In the genomic region with DNA sequence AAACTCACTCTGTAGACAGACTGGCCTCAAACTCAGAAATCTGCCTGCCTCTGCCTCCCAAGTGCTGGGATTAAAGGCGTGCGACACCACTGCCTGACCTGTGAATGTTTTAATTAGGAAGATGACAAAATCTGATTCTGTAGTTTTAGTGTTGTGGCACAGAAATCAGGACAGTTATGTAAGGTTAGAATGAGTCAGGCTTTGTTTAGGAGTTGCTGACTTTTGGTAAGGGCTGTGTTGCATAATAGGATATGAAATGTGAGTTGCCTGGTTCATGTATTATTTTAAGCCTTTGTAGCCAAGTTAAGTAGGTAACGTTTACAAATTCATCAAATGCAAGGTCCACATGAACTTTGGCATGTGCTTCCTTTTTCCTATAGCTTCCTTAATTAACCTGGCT, we compare ENCODE assay signal across 8 mouse cellular contexts. TPM values are rescaled to one million over a fixed set of nuclear protein-coding genes. Genes with fewer than 3 reads are reported as not detected.
DNase-seq lines count a peak whose midpoint lies in the region; ATAC-seq and TF ChIP-seq lines count a peak whose summit lies in the region.

No protein-coding gene starts in this region.

- no peak for ATAC-seq in kidney, postnatal 0 days (replicated peaks; ENCODE audit: low FRiP score, low read depth)
- no peak for ATAC-seq in embryonic facial prominence, embryonic 15.5 days (ENCODE audit: insufficient number of reproducible peaks, low FRiP score, low TSS enrichment, low read depth)
- ATAC-seq in limb, embryonic 12.5 days (ENCODE audit: insufficient number of reproducible peaks, insufficient read depth, low FRiP score, low TSS enrichment, low read depth), result no peak
- ATAC-seq in neural tube, embryonic 14.5 days (ENCODE audit: low read depth), result no peak

- H3K36me3 ChIP-seq in kidney, postnatal 0 days (ENCODE audit: insufficient read depth, low read length), result 0 out of 2 replicates have a peak, but pooled peaks cover 7% of the 10 kb centered on the region
- peaks cover 16% of the 10 kb centered on the region for H3K36me3 ChIP-seq in embryonic facial prominence, embryonic 15.5 days
- H3K36me3 ChIP-seq in limb, embryonic 12.5 days, result peaks cover 21% of the 10 kb centered on the region
- peaks cover 5% of the 10 kb centered on the region for H3K36me3 ChIP-seq in neural tube, embryonic 14.5 days (ENCODE audit: control insufficient read depth, insufficient read depth, low read length)

- TF ChIP-seq CTCF in kidney, postnatal 0 days (IDR thresholded peaks at IDR 0.05; ENCODE audit: low read depth), result no peak

- H3K27ac ChIP-seq in kidney, postnatal 0 days, result no peak overlapping the region
- no peak overlapping the region for H3K27ac ChIP-seq in embryonic facial prominence, embryonic 15.5 days (replicated peaks)
- H3K27ac ChIP-seq in limb, embryonic 12.5 days, result no peak overlapping the region
- H3K27ac ChIP-seq in neural tube, embryonic 14.5 days (ENCODE audit: low read depth, low read length), result no peak overlapping the region

- H3K9me3 ChIP-seq in kidney, postnatal 0 days (replicated peaks; ENCODE audit: low read length), result no peaks in the 10 kb centered on the region
- no peaks in the 10 kb centered on the region for H3K9me3 ChIP-seq in embryonic facial prominence, embryonic 15.5 days (replicated peaks)
- no peaks in the 10 kb centered on the region for H3K9me3 ChIP-seq in limb, embryonic 12.5 days
- H3K9me3 ChIP-seq in neural tube, embryonic 14.5 days (ENCODE audit: control insufficient read depth, low read length), result no peaks in the 10 kb centered on the region

- DNase-seq in kidney, postnatal 0 days (ENCODE audit: low spot score), result no peak
- DNase-seq in kidney, postnatal 36 days, result no peak
- DNase-seq in cerebellum, adult 18-20 months, result no peak
- DNase-seq in kidney, postnatal 14 days, result no peak
- no peak for DNase-seq in cerebellum, adult 11 months

- no peaks in the 10 kb centered on the region for H3K4me1 ChIP-seq in kidney, postnatal 0 days (replicated peaks; ENCODE audit: insufficient read depth, low read length)
- peaks cover 11% of the 10 kb centered on the region for H3K4me1 ChIP-seq in embryonic facial prominence, embryonic 15.5 days
- peaks cover 9% of the 10 kb centered on the region for H3K4me1 ChIP-seq in limb, embryonic 12.5 days (replicated peaks)
- 0 out of 2 replicates have a peak, but pooled peaks cover 9% of the 10 kb centered on the region for H3K4me1 ChIP-seq in neural tube, embryonic 14.5 days (ENCODE audit: control insufficient read depth, insufficient read depth, low read length)

- H3K9ac ChIP-seq in kidney, postnatal 0 days (ENCODE audit: low read depth, low read length), result no peak overlapping the region; the same call in 1 of the 2 replicates
- no peak overlapping the region for H3K9ac ChIP-seq in embryonic facial prominence, embryonic 15.5 days
- H3K9ac ChIP-seq in limb, embryonic 12.5 days (replicated peaks), result no peak overlapping the region
- H3K9ac ChIP-seq in neural tube, embryonic 14.5 days (replicated peaks; ENCODE audit: low read depth, low read length), result no peak overlapping the region

- peak overlapping the region; percentile 74 for H3K4me2 ChIP-seq in kidney, postnatal 0 days (ENCODE audit: low read length)
- H3K4me2 ChIP-seq in embryonic facial prominence, embryonic 15.5 days (replicated peaks), result peak overlapping the region; percentile 64
- H3K4me2 ChIP-seq in limb, embryonic 12.5 days, result peak overlapping the region; percentile 75
- H3K4me2 ChIP-seq in neural tube, embryonic 14.5 days (ENCODE audit: low read depth, low read length), result peak overlapping the region; percentile 87; the same call in 1 of the 2 replicates

- H3K4me3 ChIP-seq in kidney, postnatal 0 days (replicated peaks; ENCODE audit: low read depth, low read length), result peak overlapping the region; percentile 77
- H3K4me3 ChIP-seq in embryonic facial prominence, embryonic 15.5 days (replicated peaks), result peak overlapping the region; percentile 74
- peak overlapping the region; percentile 69 for H3K4me3 ChIP-seq in limb, embryonic 12.5 days (replicated peaks)
- no peak overlapping the region for H3K4me3 ChIP-seq in neural tube, embryonic 14.5 days (ENCODE audit: low read depth, low read length)

- 83% methylated on average over 3 of the region's 3 CpGs for WGBS in kidney, postnatal 0 days
- 86% methylated on average over 3 of the region's 3 CpGs for WGBS in embryonic facial prominence, embryonic 15.5 days
- WGBS in limb, embryonic 12.5 days, result 83% methylated on average over 3 of the region's 3 CpGs
- 94% methylated on average over 3 of the region's 3 CpGs for WGBS in neural tube, embryonic 14.5 days

- H3K27me3 ChIP-seq in kidney, postnatal 0 days (ENCODE audit: insufficient read depth, low read length), result no peaks in the 10 kb centered on the region
- no peaks in the 10 kb centered on the region for H3K27me3 ChIP-seq in embryonic facial prominence, embryonic 15.5 days
- H3K27me3 ChIP-seq in limb, embryonic 12.5 days, result no peaks in the 10 kb centered on the region
- no peaks in the 10 kb centered on the region for H3K27me3 ChIP-seq in neural tube, embryonic 14.5 days (ENCODE audit: control insufficient read depth, insufficient read depth, low read length)

RNA-seq across cellular contexts. Expression of a gene that starts 1.5 kb away (rescaled TPM):
- 24.2 and 25.9 TPM in 2 replicates for polyA plus RNA-seq in kidney, postnatal 0 days (2015; fragmentation: Nextera tagmentation; extraction: Ambion mirVana)
- polyA plus RNA-seq in embryonic facial prominence, embryonic 15.5 days (2015; fragmentation: Nextera tagmentation; extraction: Ambion mirVana), result 23.2 and 23.6 TPM in 2 replicates
- 34.2 TPM in 2 replicates for polyA plus RNA-seq in limb, embryonic 12.5 days (2016; fragmentation: Nextera tagmentation; extraction: Ambion mirVana)
- 26.1 and 26.8 TPM in 2 replicates for polyA plus RNA-seq in neural tube, embryonic 14.5 days (2014; fragmentation: Nextera tagmentation; extraction: Ambion mirVana)

RNA-seq across cellular contexts. Expression of a gene that starts 26.9 kb away (rescaled TPM):
- 10.1 and 11.2 TPM in 2 replicates for polyA plus RNA-seq in kidney, postnatal 0 days (2015; fragmentation: Nextera tagmentation; extraction: Ambion mirVana)
- 17.9 and 20.9 TPM in 2 replicates for polyA plus RNA-seq in embryonic facial prominence, embryonic 15.5 days (2015; fragmentation: Nextera tagmentation; extraction: Ambion mirVana)
- 35.1 and 38.9 TPM in 2 replicates for polyA plus RNA-seq in limb, embryonic 12.5 days (2016; fragmentation: Nextera tagmentation; extraction: Ambion mirVana)
- 10.3 and 20.6 TPM in 2 replicates for polyA plus RNA-seq in neural tube, embryonic 14.5 days (2014; fragmentation: Nextera tagmentation; extraction: Ambion mirVana)
